Mouse (Mus musculus) limb, embryonic 15.5 days (tissue): ENCODE results near the gene Dicer1. TPM values are rescaled to one million over a fixed set of nuclear protein-coding genes. Genes with fewer than 3 reads are reported as not detected.

Experiments used
- ATAC-seq: fragments of 200-750 bp; cut with Nextera tagmentation; 2 replicates; pipeline ENCODE4 v1.8.0; 2017; ENCODE audit warnings: low read depth, moderate TSS enrichment; ENCODE audit not compliant: insufficient number of reproducible peaks, low FRiP score, low TSS enrichment
- H3K27ac ChIP-seq: fragments of 300-500 bp; sonication (generic); 2 replicates; pipeline ENCODE4 v1.5.1; 2015; ENCODE audit warnings: moderate library complexity, mild to moderate bottlenecking, inconsistent platforms
- H3K27me3 ChIP-seq: fragments of 300-500 bp; sonication (generic); 2 replicates; pipeline ENCODE4 v1.6.1; 2015; ENCODE audit warnings: inconsistent platforms
- H3K36me3 ChIP-seq: fragments of 300-500 bp; sonication (generic); 2 replicates; pipeline ENCODE4 v1.6.1; 2015; ENCODE audit warnings: inconsistent platforms
- H3K4me1 ChIP-seq: fragments of 300-500 bp; sonication (generic); 2 replicates; pipeline ENCODE4 v1.6.1; 2015; ENCODE audit warnings: inconsistent platforms
- H3K4me2 ChIP-seq: fragments of 300-500 bp; sonication (generic); 2 replicates; pipeline ENCODE4 v1.6.1; 2015; ENCODE audit warnings: mild to moderate bottlenecking, inconsistent platforms
- H3K4me3 ChIP-seq: fragments of 300-500 bp; sonication (generic); 2 replicates; pipeline ENCODE4 v1.5.1; 2015; ENCODE audit warnings: mild to moderate bottlenecking, inconsistent platforms
- H3K9ac ChIP-seq: fragments of 300-500 bp; sonication (generic); 2 replicates; pipeline ENCODE4 v1.6.1; 2015; ENCODE audit warnings: inconsistent platforms
- H3K9me3 ChIP-seq: fragments of 300-500 bp; sonication (generic); 2 replicates; pipeline ENCODE4 v1.6.1; 2016; ENCODE audit warnings: inconsistent platforms
- WGBS: fragments of 180-500 bp; shearing (Covaris S2); methylation state at CpG from one replicate; pipeline ENCODE4 v1.1.7; 2015; 5-methylcytosine and 5-hydroxymethylcytosine counted together
- polyA plus RNA-seq: library from polyadenylated mRNA; unstranded; fragments of >200 nt; fragmentation: Nextera tagmentation; extraction: Ambion mirVana; gene quantifications from 2 replicates; pipeline ENCODE4 v1.2.1, GENCODE M21; 2015

Dicer1 gene
- polyA plus RNA-seq, 1 experiment from 2014 or later, result 27.9 TPM

- no peaks in the 10 kb centered on the region for H3K36me3 ChIP-seq
- H3K9ac ChIP-seq, result no peak overlapping the region
- H3K4me3 ChIP-seq, result no peak overlapping the region
- H3K27me3 ChIP-seq, result 0 out of 2 replicates have a peak, but pooled peaks cover 5% of the 10 kb centered on the region
- H3K9me3 ChIP-seq, result no peaks in the 10 kb centered on the region
- no peak overlapping the region for H3K4me2 ChIP-seq
- H3K4me1 ChIP-seq, result no peaks in the 10 kb centered on the region
- no peak for ATAC-seq
- no peak overlapping the region for H3K27ac ChIP-seq
- 60% methylated on average over 5 of the region's 5 CpGs for WGBS
These were observed 78.8 kb downstream of the Dicer1 start for GRCm38 (mm10) chr12:104672976-104673375.

- 0 out of 2 replicates have a peak, but pooled peaks cover 4% of the 10 kb centered on the region for H3K27me3 ChIP-seq
- no peaks in the 10 kb centered on the region for H3K36me3 ChIP-seq
- no peaks in the 10 kb centered on the region for H3K9me3 ChIP-seq
- no peak for ATAC-seq
- no peaks in the 10 kb centered on the region for H3K4me1 ChIP-seq
- WGBS, result 77% methylated on average over 10 of the region's 10 CpGs
- H3K9ac ChIP-seq, result no peak overlapping the region
- H3K4me2 ChIP-seq, result no peak overlapping the region
- H3K4me3 ChIP-seq, result no peak overlapping the region
- no peak overlapping the region for H3K27ac ChIP-seq
These were observed 79.3 kb downstream of the Dicer1 start for GRCm38 (mm10) chr12:104672406-104672805.

- Histone ChIP-seq H3K27me3 (0 out of 2 replicates have a peak, but pooled peaks cover 8% of the 10 kb centered on the region), H3K36me3 (no peaks in the 10 kb centered on the region), H3K27ac (no peak overlapping the region), H3K4me3 (no peak overlapping the region), H3K4me2 (no peak overlapping the region), H3K9ac (no peak overlapping the region), H3K9me3 (no peaks in the 10 kb centered on the region), H3K4me1 (peaks cover 6% of the 10 kb centered on the region)
- 74% methylated on average over 7 of the region's 7 CpGs for WGBS
- ATAC-seq, result no peak
These were observed 83.9 kb downstream of the Dicer1 start for GRCm38 (mm10) chr12:104667846-104668245.

DNA sequence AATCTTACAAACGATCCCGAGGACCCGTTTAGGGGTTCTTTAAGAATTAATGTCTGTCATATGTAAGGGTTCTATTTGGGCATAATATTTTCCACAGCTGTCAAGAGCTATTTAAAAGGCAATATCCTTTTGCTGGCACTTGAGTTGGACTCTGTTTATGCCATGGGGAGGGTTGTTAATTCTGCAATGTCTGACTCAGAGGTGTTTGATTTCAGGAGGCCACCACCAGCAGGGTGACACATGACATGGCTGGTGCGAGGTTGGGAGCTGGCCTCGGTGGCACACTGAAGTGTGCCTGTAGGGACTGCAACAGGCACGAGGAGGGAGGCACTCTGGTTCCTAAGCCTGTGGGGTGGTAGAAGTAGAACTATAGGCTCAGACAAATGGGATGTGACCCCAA is 85.8 kb downstream of the Dicer1 start:
- Histone ChIP-seq H3K9ac (no peak overlapping the region), H3K4me3 (no peak overlapping the region), H3K27ac (no peak overlapping the region), H3K36me3 (no peaks in the 10 kb centered on the region), H3K4me1 (peaks cover 6% of the 10 kb centered on the region), H3K27me3 (0 out of 2 replicates have a peak, but pooled peaks cover 5% of the 10 kb centered on the region), H3K9me3 (no peaks in the 10 kb centered on the region), H3K4me2 (no peak overlapping the region)
- 24% methylated on average over 6 of the region's 6 CpGs for WGBS
- ATAC-seq, result no peak

GRCm38 (mm10) chr12:104665521-104665920 is 86.2 kb downstream of the Dicer1 start:
- Histone ChIP-seq H3K4me1 (peaks cover 6% of the 10 kb centered on the region), H3K4me2 (no peak overlapping the region), H3K9ac (no peak overlapping the region), H3K27me3 (0 out of 2 replicates have a peak, but pooled peaks cover 3% of the 10 kb centered on the region), H3K27ac (peak overlapping the region; percentile 23), H3K36me3 (no peaks in the 10 kb centered on the region), H3K4me3 (no peak overlapping the region), H3K9me3 (no peaks in the 10 kb centered on the region)
- ATAC-seq, result no peak
- 40% methylated on average over 9 of the region's 9 CpGs for WGBS

- ATAC-seq, result no peak
- H3K27ac ChIP-seq, result no peak overlapping the region
- H3K4me3 ChIP-seq, result no peak overlapping the region
- H3K27me3 ChIP-seq, result no peaks in the 10 kb centered on the region
- peaks cover 2% of the 10 kb centered on the region; the same call in 1 of the 2 replicates for H3K4me1 ChIP-seq
- no peak overlapping the region for H3K9ac ChIP-seq
- no peak overlapping the region for H3K4me2 ChIP-seq
- H3K9me3 ChIP-seq, result no peaks in the 10 kb centered on the region
- H3K36me3 ChIP-seq, result no peaks in the 10 kb centered on the region
- WGBS, result 91% methylated on average over 2 of the region's 2 CpGs
These were observed 95.6 kb downstream of the Dicer1 start for GRCm38 (mm10) chr12:104656146-104656545.

GRCm38 (mm10) chr12:104655006-104655405 is 96.7 kb downstream of the Dicer1 start:
- H3K4me1 ChIP-seq, result peaks cover 4% of the 10 kb centered on the region; the same call in 1 of the 2 replicates
- ATAC-seq, result no peak
- no peak overlapping the region for H3K27ac ChIP-seq
- H3K9ac ChIP-seq, result no peak overlapping the region
- H3K36me3 ChIP-seq, result no peaks in the 10 kb centered on the region
- no peak overlapping the region for H3K4me3 ChIP-seq
- H3K9me3 ChIP-seq, result no peaks in the 10 kb centered on the region
- H3K4me2 ChIP-seq, result no peak overlapping the region
- H3K27me3 ChIP-seq, result no peaks in the 10 kb centered on the region; the same call in 1 of the 2 replicates
- WGBS, result 88% methylated on average over 1 of the region's 1 CpGs

DNA sequence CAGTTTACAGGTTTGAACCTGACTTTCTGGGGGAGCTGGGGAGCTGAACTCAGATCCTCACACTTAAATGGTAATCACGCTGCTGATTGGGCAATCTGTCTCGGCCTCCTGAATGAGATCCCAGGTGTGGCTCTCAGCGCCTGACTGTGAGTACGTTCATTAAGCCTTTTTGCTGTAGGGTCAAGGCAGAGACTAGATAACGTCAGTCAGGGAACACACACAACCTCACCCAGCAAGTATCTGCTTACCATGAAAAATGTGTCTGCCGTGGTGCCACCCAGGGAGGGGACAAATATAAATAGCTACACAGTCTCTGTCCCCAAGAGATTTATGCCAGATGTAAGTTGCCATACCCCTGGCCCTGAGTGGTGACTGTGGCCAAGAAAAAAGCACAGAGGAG is 99.7 kb downstream of the Dicer1 start:
- Histone ChIP-seq H3K27me3 (no peaks in the 10 kb centered on the region; the same call in 1 of the 2 replicates), H3K36me3 (no peaks in the 10 kb centered on the region), H3K4me1 (peaks cover 4% of the 10 kb centered on the region; the same call in 1 of the 2 replicates), H3K9ac (no peak overlapping the region), H3K9me3 (no peaks in the 10 kb centered on the region), H3K4me3 (no peak overlapping the region), H3K27ac (no peak overlapping the region), H3K4me2 (no peak overlapping the region)
- 37% methylated on average over 6 of the region's 6 CpGs for WGBS
- no peak for ATAC-seq

- WGBS, result 59% methylated on average over 6 of the region's 6 CpGs
- peaks cover 4% of the 10 kb centered on the region; the same call in 1 of the 2 replicates for H3K4me1 ChIP-seq
- H3K4me3 ChIP-seq, result no peak overlapping the region
- ATAC-seq, result no peak
- no peaks in the 10 kb centered on the region for H3K36me3 ChIP-seq
- peaks cover 3% of the 10 kb centered on the region; the same call in 1 of the 2 replicates for H3K27me3 ChIP-seq
- H3K9ac ChIP-seq, result no peak overlapping the region
- H3K9me3 ChIP-seq, result no peaks in the 10 kb centered on the region
- no peak overlapping the region for H3K27ac ChIP-seq
- H3K4me2 ChIP-seq, result no peak overlapping the region
These were observed 100.5 kb downstream of the Dicer1 start for GRCm38 (mm10) chr12:104651269-104651668.

- Histone ChIP-seq H3K4me3 (no peak overlapping the region), H3K27me3 (peaks cover 3% of the 10 kb centered on the region; the same call in 1 of the 2 replicates), H3K27ac (no peak overlapping the region), H3K9ac (no peak overlapping the region), H3K9me3 (no peaks in the 10 kb centered on the region), H3K4me2 (no peak overlapping the region), H3K4me1 (peaks cover 4% of the 10 kb centered on the region; the same call in 1 of the 2 replicates), H3K36me3 (no peaks in the 10 kb centered on the region)
- no peak for ATAC-seq
- 57% methylated on average over 14 of the region's 14 CpGs for whole genome bisulfite sequencing
These were observed 101.1 kb downstream of the Dicer1 start for GRCm38 (mm10) chr12:104650510-104651260.

- Histone ChIP-seq H3K9me3 (no peaks in the 10 kb centered on the region), H3K4me3 (no peak overlapping the region), H3K27me3 (peaks cover 9% of the 10 kb centered on the region; the same call in 1 of the 2 replicates), H3K4me1 (peaks cover 4% of the 10 kb centered on the region; the same call in 1 of the 2 replicates), H3K36me3 (no peaks in the 10 kb centered on the region), H3K4me2 (no peak overlapping the region), H3K27ac (no peak overlapping the region), H3K9ac (no peak overlapping the region)
- WGBS, result 84% methylated on average over 6 of the region's 6 CpGs
- ATAC-seq, result 0 out of 2 replicates have a peak, but pooled peaks have one; percentile 13
These were observed 103.4 kb downstream of the Dicer1 start for GRCm38 (mm10) chr12:104648366-104648765.

GRCm38 (mm10) chr12:104642337-104642736 is 109.4 kb downstream of the Dicer1 start:
- Histone ChIP-seq H3K9me3 (no peaks in the 10 kb centered on the region), H3K27ac (no peak overlapping the region), H3K27me3 (peaks cover 23% of the 10 kb centered on the region), H3K4me2 (no peak overlapping the region), H3K36me3 (no peaks in the 10 kb centered on the region), H3K4me3 (no peak overlapping the region), H3K9ac (no peak overlapping the region), H3K4me1 (peaks cover 12% of the 10 kb centered on the region)
- 50% methylated on average over 7 of the region's 7 CpGs for whole genome bisulfite sequencing
- no peak for ATAC-seq
